Mouse (Mus musculus): ENCODE measurements around the gene Enpep. TPM values are rescaled to one million over a fixed set of nuclear protein-coding genes. Genes with fewer than 3 reads are reported as not detected.

The Enpep gene
- polyA plus RNA-seq, 1 experiment from 2014 or later: 1.5 TPM

GRCm38 (mm10) chr3:129279441-129279840, 53.1 kb downstream of the Enpep start:
- WGBS: 94% methylated on average over 8 of the region's 8 CpGs
- Histone ChIP-seq H3K4me1 (ENCODE audit: control insufficient read depth, insufficient read depth, low read length) (no peaks in the 10 kb centered on the region), H3K4me3 (ENCODE audit: low read depth, low read length) (no peak overlapping the region)

GRCm38 (mm10) chr3:129273156-129273831, 59.2 kb downstream of the Enpep start:
- no peaks in the 10 kb centered on the region for H3K9me3 ChIP-seq (replicated peaks; ENCODE audit: control insufficient read depth, low read length)
- H3K27me3 ChIP-seq (replicated peaks; ENCODE audit: control insufficient read depth, insufficient read depth, low read length): no peaks in the 10 kb centered on the region
- no peaks in the 10 kb centered on the region for H3K4me1 ChIP-seq (ENCODE audit: control insufficient read depth, insufficient read depth, low read length)
- H3K4me3 ChIP-seq (ENCODE audit: low read depth, low read length): no peak overlapping the region
- WGBS: 79% methylated on average over 6 of the region's 6 CpGs
- H3K9ac ChIP-seq (ENCODE audit: low read length): no peak overlapping the region
- H3K36me3 ChIP-seq (ENCODE audit: control insufficient read depth, insufficient read depth, low read length): no peaks in the 10 kb centered on the region
- no peak for DNase-seq (ENCODE audit: low spot score)
- H3K4me2 ChIP-seq (ENCODE audit: low read length): no peak overlapping the region
- H3K27ac ChIP-seq (ENCODE audit: low read depth, low read length): no peak overlapping the region
- ATAC-seq: no peak

More at GRCm38 (mm10) chr3:129279441-129279840, 53.1 kb downstream of the Enpep start:
- H3K4me2 ChIP-seq (ENCODE audit: low read length): no peak overlapping the region
- no peaks in the 10 kb centered on the region for H3K27me3 ChIP-seq (replicated peaks; ENCODE audit: control insufficient read depth, insufficient read depth, low read length)
- no peak for ATAC-seq
- H3K27ac ChIP-seq (ENCODE audit: low read depth, low read length): no peak overlapping the region
- H3K9me3 ChIP-seq (replicated peaks; ENCODE audit: control insufficient read depth, low read length): no peaks in the 10 kb centered on the region
- H3K36me3 ChIP-seq (ENCODE audit: control insufficient read depth, insufficient read depth, low read length): no peaks in the 10 kb centered on the region
- H3K9ac ChIP-seq (ENCODE audit: low read length): no peak overlapping the region
- DNase-seq (ENCODE audit: low spot score): no peak

- no peak overlapping the region for H3K4me2 ChIP-seq (ENCODE audit: low read length)
- 58% methylated on average over 13 of the region's 13 CpGs for WGBS
- no peak overlapping the region for H3K4me3 ChIP-seq (ENCODE audit: low read depth, low read length)
- no peak for ATAC-seq
- H3K9ac ChIP-seq (ENCODE audit: low read length): no peak overlapping the region
- no peaks in the 10 kb centered on the region for H3K4me1 ChIP-seq (ENCODE audit: control insufficient read depth, insufficient read depth, low read length)
- no peaks in the 10 kb centered on the region for H3K27me3 ChIP-seq (replicated peaks; ENCODE audit: control insufficient read depth, insufficient read depth, low read length)
- no peak overlapping the region for H3K27ac ChIP-seq (ENCODE audit: low read depth, low read length)
- no peaks in the 10 kb centered on the region for H3K36me3 ChIP-seq (ENCODE audit: control insufficient read depth, insufficient read depth, low read length)
- DNase-seq (ENCODE audit: low spot score): no peak
- H3K9me3 ChIP-seq (replicated peaks; ENCODE audit: control insufficient read depth, low read length): no peaks in the 10 kb centered on the region
These were observed 62.5 kb downstream of the Enpep start for GRCm38 (mm10) chr3:129270044-129270443.

- no peak overlapping the region for H3K4me2 ChIP-seq (ENCODE audit: low read length)
- no peak for ATAC-seq
- 93% methylated on average over 12 of the region's 12 CpGs for WGBS
- no peaks in the 10 kb centered on the region for H3K27me3 ChIP-seq (replicated peaks; ENCODE audit: control insufficient read depth, insufficient read depth, low read length)
- H3K4me3 ChIP-seq (ENCODE audit: low read depth, low read length): no peak overlapping the region
- H3K27ac ChIP-seq (ENCODE audit: low read depth, low read length): no peak overlapping the region
- DNase-seq (ENCODE audit: low spot score): no peak
- H3K9ac ChIP-seq (ENCODE audit: low read length): no peak overlapping the region
- H3K9me3 ChIP-seq (replicated peaks; ENCODE audit: control insufficient read depth, low read length): no peaks in the 10 kb centered on the region
- no peaks in the 10 kb centered on the region for H3K4me1 ChIP-seq (ENCODE audit: control insufficient read depth, insufficient read depth, low read length)
- no peaks in the 10 kb centered on the region for H3K36me3 ChIP-seq (ENCODE audit: control insufficient read depth, insufficient read depth, low read length)
These were observed 63.4 kb downstream of the Enpep start for GRCm38 (mm10) chr3:129268886-129269683.

- Histone ChIP-seq H3K4me1 (ENCODE audit: control insufficient read depth, insufficient read depth, low read length) (no peaks in the 10 kb centered on the region), H3K27me3 (replicated peaks; ENCODE audit: control insufficient read depth, insufficient read depth, low read length) (no peaks in the 10 kb centered on the region), H3K9me3 (replicated peaks; ENCODE audit: control insufficient read depth, low read length) (no peaks in the 10 kb centered on the region), H3K4me3 (ENCODE audit: low read depth, low read length) (no peak overlapping the region), H3K27ac (ENCODE audit: low read depth, low read length) (no peak overlapping the region), H3K9ac (ENCODE audit: low read length) (no peak overlapping the region), H3K36me3 (ENCODE audit: control insufficient read depth, insufficient read depth, low read length) (no peaks in the 10 kb centered on the region), H3K4me2 (ENCODE audit: low read length) (no peak overlapping the region)
- DNase-seq (ENCODE audit: low spot score) (no peak), ATAC-seq (no peak)
- WGBS: 88% methylated on average over 5 of the region's 5 CpGs
These were observed 74.0 kb downstream of the Enpep start for GRCm38 (mm10) chr3:129258497-129258896.

GRCm38 (mm10) chr3:129256766-129257165, 75.8 kb downstream of the Enpep start:
- 0 out of 2 replicates have a peak, but pooled peaks have one; percentile 37 for ATAC-seq
- DNase-seq (ENCODE audit: low spot score): peak; percentile 54
- H3K27me3 ChIP-seq (replicated peaks; ENCODE audit: control insufficient read depth, insufficient read depth, low read length): no peaks in the 10 kb centered on the region
- peak overlapping the region; percentile 14 for H3K4me3 ChIP-seq (ENCODE audit: low read depth, low read length)
- no peak overlapping the region for H3K9ac ChIP-seq (ENCODE audit: low read length)
- WGBS: 62% methylated on average over 8 of the region's 8 CpGs
- H3K36me3 ChIP-seq (ENCODE audit: control insufficient read depth, insufficient read depth, low read length): no peaks in the 10 kb centered on the region
- H3K4me2 ChIP-seq (ENCODE audit: low read length): peak overlapping the region; percentile 36
- H3K4me1 ChIP-seq (ENCODE audit: control insufficient read depth, insufficient read depth, low read length): no peaks in the 10 kb centered on the region
- no peak overlapping the region for H3K27ac ChIP-seq (ENCODE audit: low read depth, low read length)
- no peaks in the 10 kb centered on the region for H3K9me3 ChIP-seq (replicated peaks; ENCODE audit: control insufficient read depth, low read length)

- Histone ChIP-seq H3K9me3 (replicated peaks; ENCODE audit: control insufficient read depth, low read length) (no peaks in the 10 kb centered on the region), H3K4me3 (ENCODE audit: low read depth, low read length) (peak overlapping the region; percentile 14), H3K9ac (ENCODE audit: low read length) (no peak overlapping the region), H3K36me3 (ENCODE audit: control insufficient read depth, insufficient read depth, low read length) (no peaks in the 10 kb centered on the region), H3K4me1 (ENCODE audit: control insufficient read depth, insufficient read depth, low read length) (no peaks in the 10 kb centered on the region), H3K27me3 (replicated peaks; ENCODE audit: control insufficient read depth, insufficient read depth, low read length) (no peaks in the 10 kb centered on the region), H3K4me2 (ENCODE audit: low read length) (peak overlapping the region; percentile 36), H3K27ac (ENCODE audit: low read depth, low read length) (no peak overlapping the region)
- 62% methylated on average over 19 of the region's 19 CpGs for WGBS
- DNase-seq (ENCODE audit: low spot score) (no peak), ATAC-seq (no peak)
These were observed 76.2 kb downstream of the Enpep start for GRCm38 (mm10) chr3:129256283-129256682.

GRCm38 (mm10) chr3:129254246-129254645, 78.3 kb downstream of the Enpep start:
- DNase-seq (ENCODE audit: low spot score): peak; percentile 3
- Histone ChIP-seq H3K9me3 (replicated peaks; ENCODE audit: control insufficient read depth, low read length) (no peaks in the 10 kb centered on the region), H3K4me3 (ENCODE audit: low read depth, low read length) (no peak overlapping the region), H3K9ac (ENCODE audit: low read length) (0 out of 2 replicates have a peak overlapping the region, but pooled peaks have one; percentile 2), H3K27me3 (replicated peaks; ENCODE audit: control insufficient read depth, insufficient read depth, low read length) (no peaks in the 10 kb centered on the region), H3K36me3 (ENCODE audit: control insufficient read depth, insufficient read depth, low read length) (no peaks in the 10 kb centered on the region), H3K27ac (ENCODE audit: low read depth, low read length) (no peak overlapping the region), H3K4me1 (ENCODE audit: control insufficient read depth, insufficient read depth, low read length) (no peaks in the 10 kb centered on the region), H3K4me2 (ENCODE audit: low read length) (no peak overlapping the region)
- 49% methylated on average over 10 of the region's 10 CpGs for WGBS
- ATAC-seq: 0 out of 2 replicates have a peak, but pooled peaks have one; percentile 34

GRCm38 (mm10) chr3:129250997-129251396, 81.5 kb downstream of the Enpep start:
- DNase-seq (ENCODE audit: low spot score): peak; percentile 16
- Histone ChIP-seq H3K9me3 (replicated peaks; ENCODE audit: control insufficient read depth, low read length) (no peaks in the 10 kb centered on the region), H3K4me1 (ENCODE audit: control insufficient read depth, insufficient read depth, low read length) (no peaks in the 10 kb centered on the region), H3K36me3 (ENCODE audit: control insufficient read depth, insufficient read depth, low read length) (no peaks in the 10 kb centered on the region), H3K4me2 (ENCODE audit: low read length) (no peak overlapping the region), H3K4me3 (ENCODE audit: low read depth, low read length) (no peak overlapping the region), H3K27ac (ENCODE audit: low read depth, low read length) (no peak overlapping the region), H3K27me3 (replicated peaks; ENCODE audit: control insufficient read depth, insufficient read depth, low read length) (no peaks in the 10 kb centered on the region), H3K9ac (ENCODE audit: low read length) (no peak overlapping the region)
- ATAC-seq: no peak
- WGBS: 87% methylated on average over 9 of the region's 9 CpGs
